Mouse (Mus musculus) natural killer cell, adult 2 months (primary cell): ENCODE data around the gene Dclk1.

Experiments
- DNase-seq, 2 experiments: peaks; one replicate each; pipeline ENCODE4 v3.0.0; 2022; ENCODE audit warnings: low spot score in 2 of 2

The Dclk1 gene

GRCm38 (mm10) chr3:55499298-55499697 is 257.1 kb downstream of the Dclk1 start:
- no peak for DNase-seq

- DNase-seq: no peak
Observed at GRCm38 (mm10) chr3:55510198-55510597, 268.0 kb downstream of the Dclk1 start.

GRCm38 (mm10) chr3:55511658-55512057 is 269.5 kb downstream of the Dclk1 start:
- DNase-seq: no peak

GRCm38 (mm10) chr3:55515966-55516365 is 273.8 kb downstream of the Dclk1 start:
- DNase-seq: no peak

- peak in 1 of 2 experiments; percentile 6 for DNase-seq
Observed at GRCm38 (mm10) chr3:55517454-55518014, 275.4 kb downstream of the Dclk1 start.

- peak; percentile 7 to 17 for DNase-seq
Observed at GRCm38 (mm10) chr3:55520240-55521180, 278.3 kb downstream of the Dclk1 start.

- no peak for DNase-seq
Observed at GRCm38 (mm10) chr3:55521776-55522175, 279.6 kb downstream of the Dclk1 start.

- no peak for DNase-seq
Observed at GRCm38 (mm10) chr3:55523224-55523623, 281.1 kb downstream of the Dclk1 start.

- no peak for DNase-seq
Observed at GRCm38 (mm10) chr3:55523735-55524477, 281.7 kb downstream of the Dclk1 start.

- DNase-seq: no peak
Observed at GRCm38 (mm10) chr3:55524491-55525195, 282.5 kb downstream of the Dclk1 start.

GRCm38 (mm10) chr3:55526470-55526869 is 284.3 kb downstream of the Dclk1 start:
- DNase-seq: no peak

GRCm38 (mm10) chr3:55527566-55527965 is 285.4 kb downstream of the Dclk1 start:
- DNase-seq: no peak

- DNase-seq: no peak
Observed at GRCm38 (mm10) chr3:55528012-55528411, 285.8 kb downstream of the Dclk1 start.

- no peak for DNase-seq
Observed at GRCm38 (mm10) chr3:55529414-55529813, 287.2 kb downstream of the Dclk1 start.

GRCm38 (mm10) chr3:55531204-55532044 is 289.3 kb downstream of the Dclk1 start:
- DNase-seq: no peak

GRCm38 (mm10) chr3:55532175-55532973 is 290.2 kb downstream of the Dclk1 start:
- DNase-seq: no peak

GRCm38 (mm10) chr3:55535591-55536200 is 293.5 kb downstream of the Dclk1 start:
- no peak for DNase-seq

GRCm38 (mm10) chr3:55536901-55537300 is 294.7 kb downstream of the Dclk1 start:
- no peak for DNase-seq

- no peak for DNase-seq
Observed at GRCm38 (mm10) chr3:55537714-55538113, 295.6 kb downstream of the Dclk1 start.

GRCm38 (mm10) chr3:55539400-55539799 is 297.2 kb downstream of the Dclk1 start:
- no peak for DNase-seq
